Mouse (Mus musculus): ENCODE results near the gene Rps6kl1. TPM values are rescaled to one million over a fixed set of nuclear protein-coding genes. Genes with fewer than 3 reads are reported as not detected.

Gene Rps6kl1
- polyA plus RNA-seq (2012; rRNA removed; ENCODE audit: low replicate concordance): 2.2 and 5.1 TPM in 2 replicates

GRCm38 (mm10) chr12:85151002-85151774 lies at the start of gene Rps6kl1:
Rps6kl1 (minus strand) TSS chr12:85151264.

GRCm38 (mm10) chr12:85177740-85178239 lies 26.7 kb upstream of the Rps6kl1 start, which contains the start of gene Pgf:
Pgf (minus strand) TSS chr12:85177790.

DNA sequence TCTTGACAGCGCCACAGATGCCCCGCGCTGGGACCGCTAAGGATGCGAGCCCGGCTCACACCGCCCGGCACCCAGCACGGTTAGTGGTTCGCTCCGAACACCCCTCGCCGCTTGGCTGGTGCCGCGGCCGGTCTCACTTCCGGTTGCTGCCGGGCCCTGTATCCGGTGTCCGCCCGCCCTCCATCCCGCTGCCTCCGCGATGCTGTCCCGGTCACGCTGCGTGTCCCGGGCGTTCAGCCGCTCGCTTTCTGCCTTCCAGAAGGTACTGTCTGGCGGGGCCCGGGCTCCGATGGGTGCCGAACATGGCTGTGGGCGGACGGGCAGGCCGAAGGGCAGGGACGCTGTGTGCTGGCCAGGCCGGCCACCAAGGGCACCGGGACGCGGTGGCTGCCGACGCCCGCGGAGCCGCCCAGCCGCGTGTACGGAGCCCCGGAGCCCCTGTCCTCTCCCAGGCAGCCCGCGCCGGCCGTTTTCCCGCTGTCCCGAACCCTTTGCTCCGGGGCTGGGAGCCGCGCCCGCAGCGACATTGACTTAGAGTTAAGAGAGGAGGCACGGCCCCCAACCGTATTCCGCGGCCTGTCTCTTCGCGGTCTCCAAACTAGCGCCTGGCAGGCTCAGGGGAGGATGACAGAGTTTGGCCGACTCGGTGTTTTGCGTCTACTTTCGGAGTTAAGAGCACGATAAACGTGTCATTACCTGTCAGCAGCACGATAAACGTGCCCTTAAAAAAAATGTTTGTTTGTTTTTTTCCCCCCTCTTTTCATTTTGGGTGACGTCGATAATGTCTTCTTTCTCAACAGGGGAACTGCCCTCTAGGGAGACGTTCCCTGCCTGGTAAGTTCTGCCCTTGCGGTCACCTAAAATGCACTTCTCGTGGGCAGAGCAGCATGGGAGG lies 40.1 kb downstream of the Rps6kl1 start, which contains the start of the genes Prox2 and Dlst:
Prox2 (minus strand) TSS at position 62 of the 895 bp plus-strand sequence.
Dlst (plus strand) TSS at position 136 of the 895 bp plus-strand sequence.

Other genes starting within 250 kb of the Rps6kl1 start
- gene Fcf1, start 180.4 kb downstream of the Rps6kl1 start, polyA plus RNA-seq (2012; rRNA removed; ENCODE audit: low replicate concordance): 67.1 and 71.7 TPM in 2 replicates
- gene Arel1, start 180.4 kb downstream of the Rps6kl1 start, polyA plus RNA-seq (2012; rRNA removed; ENCODE audit: low replicate concordance): 30.2 and 32.4 TPM in 2 replicates
- gene Ylpm1, start 154.9 kb downstream of the Rps6kl1 start, polyA plus RNA-seq (2012; rRNA removed; ENCODE audit: low replicate concordance): 8.2 and 19.3 TPM in 2 replicates
- 3.9 and 4.6 TPM in 2 replicates for gene Prox2, start 40.5 kb downstream of the Rps6kl1 start, polyA plus RNA-seq (2012; rRNA removed; ENCODE audit: low replicate concordance)
- gene Dlst, start 40.4 kb downstream of the Rps6kl1 start, polyA plus RNA-seq (2012; rRNA removed; ENCODE audit: low replicate concordance): 169 and 208 TPM in 2 replicates
- 3.5 and 4.5 TPM in 2 replicates for gene Pgf, start 26.5 kb upstream of the Rps6kl1 start, polyA plus RNA-seq (2012; rRNA removed; ENCODE audit: low replicate concordance)
- 94.5 and 97.0 TPM in 2 replicates for gene Eif2b2, start 68.2 kb upstream of the Rps6kl1 start, polyA plus RNA-seq (2012; rRNA removed; ENCODE audit: low replicate concordance)
- 5.9 and 7.9 TPM in 2 replicates for gene Mlh3, start 119.3 kb upstream of the Rps6kl1 start, polyA plus RNA-seq (2012; rRNA removed; ENCODE audit: low replicate concordance)
- gene Acyp1, start 137.2 kb upstream of the Rps6kl1 start, polyA plus RNA-seq (2012; rRNA removed; ENCODE audit: low replicate concordance): 7.2 and 8.9 TPM in 2 replicates
- 0.32 and 2.3 TPM in 2 replicates for gene Zc2hc1c, start 137.3 kb upstream of the Rps6kl1 start, polyA plus RNA-seq (2012; rRNA removed; ENCODE audit: low replicate concordance)
- 40.6 and 49.8 TPM in 2 replicates for gene Nek9, start 188.1 kb upstream of the Rps6kl1 start, polyA plus RNA-seq (2012; rRNA removed; ENCODE audit: low replicate concordance)
- gene Tmed10, start 223.6 kb upstream of the Rps6kl1 start, polyA plus RNA-seq (2012; rRNA removed; ENCODE audit: low replicate concordance): 189 and 236 TPM in 2 replicates